Mouse (Mus musculus): ENCODE measurements around the gene Olfr788. TPM values are rescaled to one million over a fixed set of nuclear protein-coding genes. Genes with fewer than 3 reads are reported as not detected.

Olfr788 gene
- polyA plus RNA-seq, 1 experiment from 2014 or later, result not detected

Other genes with a start within 250 kb of the Olfr788 start
- not detected in 2 replicates for gene Olfr774, start 234.8 kb upstream of the Olfr788 start, polyA plus RNA-seq (2015; fragmentation: Nextera tagmentation; extraction: Ambion mirVana)
- gene Olfr775, start 222.6 kb upstream of the Olfr788 start, polyA plus RNA-seq (2015; fragmentation: Nextera tagmentation; extraction: Ambion mirVana), result not detected in 2 replicates
- not detected in 2 replicates for gene Olfr776, start 211.9 kb upstream of the Olfr788 start, polyA plus RNA-seq (2015; fragmentation: Nextera tagmentation; extraction: Ambion mirVana)
- not detected in 2 replicates for gene Olfr777, start 199.5 kb upstream of the Olfr788 start, polyA plus RNA-seq (2015; fragmentation: Nextera tagmentation; extraction: Ambion mirVana)
- gene Olfr780, start 152.9 kb upstream of the Olfr788 start, polyA plus RNA-seq (2015; fragmentation: Nextera tagmentation; extraction: Ambion mirVana), result not detected in 2 replicates
- gene Olfr781, start 142.1 kb upstream of the Olfr788 start, polyA plus RNA-seq (2015; fragmentation: Nextera tagmentation; extraction: Ambion mirVana), result not detected in 2 replicates
- gene Olfr782, start 122.1 kb upstream of the Olfr788 start, polyA plus RNA-seq (2015; fragmentation: Nextera tagmentation; extraction: Ambion mirVana), result not detected in 2 replicates
- 0.05 TPM in 1 of 2 replicates, not detected in the other for gene Olfr784, start 86.9 kb upstream of the Olfr788 start, polyA plus RNA-seq (2015; fragmentation: Nextera tagmentation; extraction: Ambion mirVana)
- not detected in 2 replicates for gene Olfr785, start 65.6 kb upstream of the Olfr788 start, polyA plus RNA-seq (2015; fragmentation: Nextera tagmentation; extraction: Ambion mirVana)
- gene Olfr786, start 43.7 kb upstream of the Olfr788 start, polyA plus RNA-seq (2015; fragmentation: Nextera tagmentation; extraction: Ambion mirVana), result not detected in 2 replicates
- gene Olfr787, start 9.1 kb upstream of the Olfr788 start, polyA plus RNA-seq (2015; fragmentation: Nextera tagmentation; extraction: Ambion mirVana), result not detected in 2 replicates
- gene Olfr789, start 13.8 kb downstream of the Olfr788 start, polyA plus RNA-seq (2015; fragmentation: Nextera tagmentation; extraction: Ambion mirVana), result not detected in 2 replicates
- not detected in 2 replicates for gene Olfr790, start 27.5 kb downstream of the Olfr788 start, polyA plus RNA-seq (2015; fragmentation: Nextera tagmentation; extraction: Ambion mirVana)
- gene Olfr791, start 50.8 kb downstream of the Olfr788 start, polyA plus RNA-seq (2015; fragmentation: Nextera tagmentation; extraction: Ambion mirVana), result not detected in 2 replicates
- not detected in 2 replicates for gene Olfr792, start 68.2 kb downstream of the Olfr788 start, polyA plus RNA-seq (2015; fragmentation: Nextera tagmentation; extraction: Ambion mirVana)
- not detected in 2 replicates for gene Olfr794, start 96.7 kb downstream of the Olfr788 start, polyA plus RNA-seq (2015; fragmentation: Nextera tagmentation; extraction: Ambion mirVana)
- gene Olfr796, start 141.6 kb downstream of the Olfr788 start, polyA plus RNA-seq (2015; fragmentation: Nextera tagmentation; extraction: Ambion mirVana), result not detected in 2 replicates
- not detected in 2 replicates for gene Olfr798, start 156.9 kb downstream of the Olfr788 start, polyA plus RNA-seq (2015; fragmentation: Nextera tagmentation; extraction: Ambion mirVana)
- not detected in 2 replicates for gene Olfr799, start 166.5 kb downstream of the Olfr788 start, polyA plus RNA-seq (2015; fragmentation: Nextera tagmentation; extraction: Ambion mirVana)
- gene Olfr800, start 186.7 kb downstream of the Olfr788 start, polyA plus RNA-seq (2015; fragmentation: Nextera tagmentation; extraction: Ambion mirVana), result not detected in 2 replicates
- not detected in 2 replicates for gene Olfr801, start 202.9 kb downstream of the Olfr788 start, polyA plus RNA-seq (2015; fragmentation: Nextera tagmentation; extraction: Ambion mirVana)
- gene Olfr802, start 217.2 kb downstream of the Olfr788 start, polyA plus RNA-seq (2015; fragmentation: Nextera tagmentation; extraction: Ambion mirVana), result not detected in 2 replicates
- gene Olfr803, start 223.3 kb downstream of the Olfr788 start, polyA plus RNA-seq (2015; fragmentation: Nextera tagmentation; extraction: Ambion mirVana), result not detected in 2 replicates
- not detected in 2 replicates for gene Olfr804, start 232.2 kb downstream of the Olfr788 start, polyA plus RNA-seq (2015; fragmentation: Nextera tagmentation; extraction: Ambion mirVana)